Mouse (Mus musculus): ENCODE measurements around the gene Mas1.
"Not testable (repeated sequence)": the region's sequence is repeated elsewhere in the genome, so short reads cannot be mapped to it uniquely, and the experiment has no call there.

Mas1 gene
- long read RNA-seq, experiment 1: 0 reads
- long read RNA-seq, experiment 2: 0 reads

DNA sequence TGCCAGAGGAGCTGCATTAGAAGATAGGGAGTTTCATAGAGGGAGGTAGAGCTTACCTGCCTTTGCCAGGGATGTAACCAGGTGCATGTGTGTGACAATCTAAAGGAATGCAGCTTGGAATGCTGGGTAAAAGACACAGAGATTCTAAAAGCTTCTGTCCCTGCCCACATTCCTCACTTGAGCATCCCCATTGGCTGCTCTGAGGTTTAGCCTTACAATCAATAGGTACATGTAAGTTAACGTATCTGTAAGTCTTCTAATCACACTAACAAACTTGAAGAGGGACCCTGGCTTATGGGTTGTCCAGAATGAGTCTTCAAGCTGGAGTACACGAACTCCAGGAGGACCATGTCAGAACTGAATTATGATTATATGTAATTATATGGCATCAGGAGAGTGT, at the start of gene Mas1:
Gene Mas1 (minus strand): TSS at position 101 of the 400 bp plus-strand sequence.
- intact Hi-C loops (cut with DNase I): no loop called here

DNA sequence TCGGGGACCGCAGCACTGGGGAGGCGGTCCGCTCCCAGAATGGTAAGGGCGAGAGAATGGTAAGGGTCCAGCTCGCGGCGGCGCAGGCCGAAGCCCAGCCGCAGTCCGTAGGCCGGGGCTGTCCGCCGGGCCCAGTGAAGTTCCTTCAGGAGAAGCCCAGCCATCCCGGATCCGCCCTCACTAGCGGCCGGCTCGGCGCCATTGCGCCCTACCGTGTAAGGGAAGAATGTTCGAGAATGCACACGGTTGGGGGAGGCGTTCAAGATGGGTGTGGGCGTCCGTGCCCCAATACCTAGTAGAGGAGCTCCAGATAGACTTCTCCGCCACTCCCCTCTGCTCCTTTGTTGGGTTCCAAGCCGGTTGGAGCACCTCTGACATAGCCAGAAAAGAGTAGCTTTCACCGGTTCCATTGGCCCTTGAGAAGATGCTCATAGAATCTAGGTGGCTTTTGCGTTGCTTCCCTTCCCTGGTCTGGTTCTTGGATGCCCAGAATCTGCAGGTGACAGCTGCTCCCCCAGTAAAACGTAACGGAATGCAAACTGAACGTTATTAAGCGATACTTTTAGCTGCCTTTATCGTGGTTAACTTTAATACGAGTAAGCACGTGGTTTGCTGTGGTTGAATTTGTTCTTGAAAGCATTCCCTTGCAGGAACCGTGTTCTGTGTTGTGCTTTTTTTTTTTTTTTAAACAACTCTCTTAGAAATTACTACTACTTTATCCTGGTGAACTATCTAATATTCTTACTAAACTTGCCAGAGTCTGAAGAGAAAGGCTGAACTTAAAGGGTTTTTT, 48.8 kb upstream of the Mas1 start:
- intact Hi-C loops (cut with DNase I): loop anchor here (5.0 kb wide), 1 partner anchor 46 kb away; the partner anchor contains the start of gene Acat2

DNA sequence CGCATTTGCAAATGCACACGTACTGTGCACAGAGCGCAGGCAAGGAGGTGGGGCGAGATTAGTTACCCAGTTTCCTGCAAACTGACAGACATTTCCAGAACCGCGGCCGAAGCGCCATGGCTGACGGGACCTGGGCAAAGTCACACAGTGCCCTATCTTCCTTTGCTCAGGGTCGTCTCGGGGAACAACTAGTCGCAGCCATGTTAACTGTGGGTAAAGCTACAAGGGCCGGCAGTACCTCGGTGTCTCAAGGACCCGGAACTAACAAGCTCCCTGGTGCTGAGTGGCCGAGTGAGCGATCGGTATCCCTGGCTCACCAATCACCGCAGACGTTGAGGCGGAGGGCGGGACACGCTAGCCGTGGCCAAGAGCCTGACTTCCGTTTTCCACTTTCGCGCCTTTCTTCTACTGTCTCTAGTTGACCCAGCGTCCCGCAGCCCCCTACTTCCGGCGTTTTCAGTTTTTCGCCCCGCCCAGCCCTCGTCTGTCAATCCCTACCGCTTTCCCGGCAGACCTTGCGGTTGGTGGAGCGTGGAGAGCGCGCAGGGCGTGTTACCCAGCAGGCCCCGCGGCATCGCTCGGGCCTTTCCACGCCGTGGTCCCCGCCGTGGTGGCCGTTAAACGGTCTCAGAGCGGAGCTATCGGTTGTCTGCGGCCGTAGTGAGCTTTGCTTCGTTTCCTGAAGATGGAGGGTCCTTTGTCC, 48.1 kb upstream of the Mas1 start, which contains the start of gene Mrpl18:
Gene Mrpl18 (minus strand): TSS at position 465 of the 703 bp plus-strand sequence.
- intact Hi-C loops (cut with DNase I): loop anchor here (5.0 kb wide), 1 partner anchor 46 kb away; the partner anchor contains the start of gene Acat2

DNA sequence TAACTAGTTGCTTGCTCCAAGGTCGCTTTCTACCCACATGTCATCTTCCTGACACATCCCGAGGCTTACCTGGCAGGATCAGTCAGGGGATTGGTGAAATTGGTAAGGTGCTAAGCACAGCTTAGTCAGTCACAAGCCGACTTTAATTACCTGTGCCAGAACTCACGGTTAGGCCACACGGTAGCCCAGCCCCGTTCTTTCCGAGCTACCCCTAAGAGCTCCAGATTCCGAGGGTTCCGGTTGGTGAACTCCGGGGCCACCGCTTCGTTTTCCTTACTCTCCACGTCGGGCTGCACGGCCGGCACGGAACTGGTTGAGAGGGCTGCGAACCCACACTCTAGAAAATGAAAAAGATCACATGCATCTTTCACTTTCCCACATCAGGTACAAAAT, 47.5 kb upstream of the Mas1 start, which contains the start of gene Tcp1:
Gene Tcp1 (plus strand): TSS at position 214 of the 393 bp plus-strand sequence.
- intact Hi-C loops (cut with DNase I): loop anchor here (5.0 kb wide), 1 partner anchor 47 kb away; the partner anchor contains the start of gene Acat2

DNA sequence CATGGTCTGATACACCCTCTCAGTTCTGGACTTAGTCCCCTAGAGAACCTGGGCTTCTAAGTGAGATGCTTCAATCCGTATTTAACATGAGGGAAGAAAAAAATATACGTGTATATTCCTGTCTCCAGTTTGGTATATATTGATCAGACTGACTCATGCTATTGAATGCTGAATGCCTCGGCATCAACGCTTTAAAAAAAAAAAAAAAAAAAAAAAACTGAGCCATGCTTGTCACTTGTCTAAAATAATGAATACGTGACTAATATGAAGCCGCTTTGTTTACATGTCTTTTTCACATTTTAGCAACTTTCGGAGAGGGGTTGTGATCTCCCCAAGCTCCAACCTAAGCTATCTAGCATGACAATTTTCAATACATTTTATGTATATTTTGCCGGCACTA, 42.4 kb upstream of the Mas1 start:
- intact Hi-C loops (cut with DNase I): no loop called here

GRCm38 (mm10) chr17:12909361-12910280, 41.7 kb upstream of the Mas1 start, which contains the start of gene Pnldc1:
TSS of gene Pnldc1 (minus strand) at chr17:12910230.
- intact Hi-C loops (cut with DNase I): no loop called here

DNA sequence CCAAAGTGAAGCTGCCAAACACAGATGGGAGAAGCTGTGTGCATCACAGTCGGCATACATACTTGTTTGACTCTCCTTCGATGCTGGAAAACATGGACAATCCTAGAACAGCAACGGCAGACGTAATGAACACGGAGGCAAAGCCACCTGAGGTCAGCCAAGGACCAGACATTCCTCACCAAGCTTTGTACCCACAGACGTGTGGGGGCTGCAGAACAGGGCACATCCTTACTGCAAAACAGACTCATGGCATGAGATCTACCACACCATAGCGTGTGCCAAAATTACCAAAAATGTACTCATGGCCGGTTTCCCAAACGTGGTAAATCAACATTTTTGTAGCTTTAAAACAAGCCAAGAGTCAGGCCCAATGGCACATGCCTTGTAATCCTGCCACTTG, 38.5 kb upstream of the Mas1 start:
- intact Hi-C loops (cut with DNase I): no loop called here

DNA sequence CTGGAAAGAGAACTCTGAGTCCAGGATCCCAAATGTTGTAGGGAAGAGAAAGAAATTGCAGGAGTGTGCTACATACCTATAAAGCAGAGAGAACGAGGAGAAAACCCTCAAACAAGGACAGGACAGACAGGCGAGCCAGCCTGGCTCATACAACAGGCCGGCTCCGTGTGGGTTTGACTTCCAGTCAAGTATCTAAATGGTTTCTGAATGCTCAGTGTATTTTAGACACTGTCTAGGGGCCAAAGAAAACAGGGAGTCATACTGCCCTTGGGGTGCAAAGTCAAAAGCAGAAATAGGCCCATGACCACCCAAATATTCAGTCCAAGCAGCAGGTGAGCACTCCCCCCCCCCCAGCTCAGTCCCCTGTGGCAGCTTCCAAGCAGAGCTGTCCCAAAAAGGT, 37.9 kb upstream of the Mas1 start:
- intact Hi-C loops (cut with DNase I): no loop called here

GRCm38 (mm10) chr17:12904349-12904748, 36.4 kb upstream of the Mas1 start:
- intact Hi-C loops (cut with DNase I): no loop called here

- intact Hi-C loops (cut with DNase I): no loop called here
Observed at GRCm38 (mm10) chr17:12903372-12904333, 35.7 kb upstream of the Mas1 start.

GRCm38 (mm10) chr17:12902291-12902690, 34.3 kb upstream of the Mas1 start:
- intact Hi-C loops (cut with DNase I): no loop called here

DNA sequence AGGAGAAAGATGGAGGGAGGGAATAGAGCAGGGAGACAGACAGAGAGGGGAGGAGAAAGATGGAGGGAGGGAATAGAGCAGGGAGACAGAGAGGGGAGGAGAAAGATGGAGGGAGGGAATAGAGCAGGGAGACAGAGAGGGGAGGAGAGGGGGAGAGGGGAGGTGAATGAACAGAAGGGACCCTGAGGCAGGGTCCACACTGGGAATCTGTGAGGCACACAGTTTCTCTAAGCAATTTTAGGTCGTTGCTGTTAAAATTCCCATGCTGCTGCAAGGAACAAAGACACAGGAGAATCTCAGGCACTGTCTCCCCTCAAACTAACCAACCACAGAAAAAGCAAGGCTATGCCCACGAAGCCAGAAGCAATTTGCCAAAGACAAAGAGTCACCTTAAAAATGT, 30.7 kb upstream of the Mas1 start:
- intact Hi-C loops (cut with DNase I): not testable (repeated sequence)

DNA sequence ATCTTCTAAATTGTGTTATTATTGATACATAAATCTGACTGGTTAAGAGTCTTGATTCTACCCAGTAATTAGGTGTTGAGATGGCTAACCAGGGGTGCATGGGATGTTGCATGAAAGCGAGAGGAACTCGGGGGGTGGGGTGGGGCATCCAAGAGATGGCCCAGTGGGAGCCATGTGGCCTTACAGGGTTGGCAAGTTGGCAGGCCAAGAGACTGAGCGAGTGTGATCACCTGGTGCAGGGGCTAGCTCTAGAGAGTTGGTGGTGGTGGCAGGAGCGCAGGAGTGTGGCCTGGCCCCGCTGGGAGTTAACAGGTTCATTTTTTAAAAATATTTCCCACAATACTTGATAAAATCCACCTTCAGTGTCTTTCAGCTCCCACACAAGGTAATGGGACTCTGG, 29.7 kb upstream of the Mas1 start:
- intact Hi-C loops (cut with DNase I): no loop called here

DNA sequence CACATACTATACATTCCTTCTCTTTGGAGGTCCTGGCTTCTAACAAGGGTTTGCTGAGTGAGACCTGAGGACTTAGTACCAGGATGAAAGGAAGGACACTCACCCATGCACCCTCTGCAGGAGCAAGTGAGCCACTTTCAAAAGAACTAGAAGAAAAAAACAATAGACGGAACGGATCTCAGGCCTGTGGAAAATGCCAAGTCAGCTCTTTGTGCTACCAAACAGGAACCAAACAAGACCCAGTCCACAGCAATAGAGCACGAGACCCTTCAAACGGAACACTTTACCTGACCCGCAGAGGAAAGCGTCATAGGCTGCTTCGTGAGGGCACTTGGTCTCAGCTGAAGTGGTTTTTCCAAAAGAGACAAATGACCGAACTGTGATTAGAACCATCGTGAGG, 24.1 kb upstream of the Mas1 start:
- intact Hi-C loops (cut with DNase I): no loop called here

DNA sequence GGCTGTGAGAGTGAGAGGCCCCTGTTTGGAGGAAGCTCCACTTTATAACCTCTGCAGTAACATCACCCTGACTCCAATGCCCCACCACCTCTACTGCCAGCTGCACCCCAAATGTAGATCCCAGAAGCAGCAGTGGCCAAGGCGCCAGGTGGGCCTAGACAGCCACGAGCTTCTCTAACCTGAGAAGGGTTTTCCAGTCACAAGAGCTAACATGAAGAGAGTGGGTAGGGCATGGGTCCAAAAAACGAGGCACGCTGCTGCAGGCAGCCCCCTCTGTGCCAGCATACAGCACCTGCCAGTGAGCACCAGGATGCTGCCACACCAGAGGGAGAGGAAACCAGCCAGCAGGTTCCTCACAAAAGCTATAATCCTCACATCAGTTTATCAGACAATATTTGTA, 23.1 kb upstream of the Mas1 start:
- intact Hi-C loops (cut with DNase I): no loop called here

DNA sequence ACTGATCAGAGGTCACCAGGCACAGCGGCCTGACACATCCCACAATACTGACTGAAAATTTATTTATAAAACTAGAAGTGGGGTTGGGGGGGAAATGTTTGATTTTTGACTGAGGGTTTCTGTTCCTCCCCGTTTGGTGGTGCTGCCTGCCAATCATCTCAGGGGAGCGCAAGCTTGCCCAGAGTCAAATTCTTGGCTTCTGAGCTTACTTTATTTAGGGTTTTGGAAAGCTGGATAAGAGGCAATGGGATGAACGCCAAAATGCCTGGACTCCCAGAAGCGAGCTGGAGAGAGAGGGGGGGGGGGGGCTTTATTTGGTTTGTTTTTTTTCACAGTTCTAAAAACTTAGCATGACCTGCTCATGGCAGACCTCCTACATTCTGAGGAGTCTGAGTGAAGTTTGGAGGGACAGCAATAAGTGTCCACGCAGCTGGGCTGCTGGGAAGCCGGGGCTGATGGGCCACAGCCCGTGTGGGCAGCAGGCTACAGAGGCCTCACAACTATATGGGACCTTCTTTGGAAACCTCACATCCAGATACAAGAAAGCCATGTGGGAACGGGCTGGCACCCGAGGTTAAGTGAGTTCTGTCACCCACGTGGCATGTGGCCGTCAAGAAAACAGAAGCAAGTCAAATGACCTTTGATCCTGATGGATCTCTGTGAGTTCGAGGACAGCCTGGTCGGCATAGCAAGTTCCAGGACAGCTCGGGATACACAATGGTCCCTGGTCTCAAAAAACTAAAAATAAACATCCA, 19.3 kb upstream of the Mas1 start:
- intact Hi-C loops (cut with DNase I): no loop called here

DNA sequence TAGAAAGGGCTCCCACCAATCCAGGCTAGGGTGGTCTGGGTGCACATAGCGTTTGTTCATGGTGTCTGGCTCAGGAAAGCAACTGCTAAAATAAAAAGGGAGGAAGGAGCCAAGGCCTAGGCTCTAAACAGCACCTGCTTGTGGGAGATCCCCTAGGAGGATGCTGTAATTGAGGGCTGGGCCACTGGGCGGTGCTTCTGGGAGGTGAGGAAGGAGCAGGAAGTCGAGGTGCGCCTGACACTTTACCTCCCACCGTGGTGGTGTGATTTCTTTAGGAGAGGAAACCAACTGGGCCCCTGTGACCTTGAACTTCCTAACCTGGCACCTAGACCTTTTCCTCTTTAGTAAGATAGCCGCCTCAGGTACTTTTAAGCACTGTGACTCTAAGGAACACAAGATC, 18.7 kb upstream of the Mas1 start:
- intact Hi-C loops (cut with DNase I): no loop called here

DNA sequence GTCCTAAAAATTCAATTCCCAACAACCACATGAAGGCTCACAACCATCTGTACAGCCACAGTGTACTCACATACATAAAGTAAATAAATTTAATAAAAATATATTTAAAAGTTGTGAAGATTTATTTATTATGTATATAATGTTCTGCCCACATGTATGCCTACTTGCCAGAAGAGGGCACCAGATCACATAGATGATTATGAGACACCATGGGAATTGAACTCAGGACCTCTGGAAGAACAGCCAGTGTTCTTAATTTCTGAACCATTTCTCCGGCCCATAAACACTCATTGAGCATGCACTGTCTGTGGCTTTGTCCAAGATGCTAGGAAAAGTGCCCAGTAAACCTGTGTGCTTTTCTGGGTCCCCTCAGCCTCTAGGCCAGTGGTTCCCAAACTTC, 13.3 kb upstream of the Mas1 start:
- intact Hi-C loops (cut with DNase I): no loop called here

GRCm38 (mm10) chr17:12880178-12880577, 12.2 kb upstream of the Mas1 start:
- intact Hi-C loops (cut with DNase I): no loop called here

Measured in adrenal gland (tissue).